In genomic region chr4:139011201-139011702, GRCm38 (mm10) we compare ENCODE assay signal across 31 mouse cellular contexts. TPM values are rescaled to one million over a fixed set of nuclear protein-coding genes. Genes with fewer than 3 reads are reported as not detected.
A peak's percentile ranks its signal among the peaks of the same experiment; 100 is the strongest.
DNase-seq lines count a peak whose midpoint lies in the region; ATAC-seq and TF ChIP-seq lines count a peak whose summit lies in the region.
"Had no signal": no experiment of that assay in that cellular context is flagged by ENCODE, and none has a peak within 500 bp of the region (broad histone marks: within the 10 kb centered on the region; RNA-seq: fewer than 3 reads in every experiment).

No protein-coding gene starts in this region.

- peaks cover 7% of the 10 kb centered on the region; the same call in 1 of the 2 replicates for H3K27me3 ChIP-seq in kidney, embryonic 15.5 days
- H3K27me3 ChIP-seq in kidney, embryonic 16.5 days (ENCODE audit: insufficient read depth, low read length) = no peaks in the 10 kb centered on the region
- no peaks in the 10 kb centered on the region; the same call in 1 of the 2 replicates for H3K27me3 ChIP-seq in midbrain, embryonic 11.5 days (ENCODE audit: control insufficient read depth, insufficient read depth, low read length)
- H3K27me3 ChIP-seq in midbrain, postnatal 0 days (ENCODE audit: insufficient read depth, low read length) = 0 out of 2 replicates have a peak, but pooled peaks cover 5% of the 10 kb centered on the region
- H3K27me3 ChIP-seq: embryonic facial prominence, embryonic 12.5 days; embryonic facial prominence, embryonic 15.5 days; Patski had no signal

- no peak for TF ChIP-seq CTCF in midbrain, postnatal 0 days (IDR thresholded peaks at IDR 0.05)

- H3K9me3 ChIP-seq in kidney, embryonic 15.5 days (replicated peaks) = no peaks in the 10 kb centered on the region; the same call in 1 of the 2 replicates
- no peaks in the 10 kb centered on the region for H3K9me3 ChIP-seq in kidney, embryonic 16.5 days (ENCODE audit: low read length)
- H3K9me3 ChIP-seq in midbrain, embryonic 11.5 days (ENCODE audit: control insufficient read depth, low read length) = no peaks in the 10 kb centered on the region; the same call in 1 of the 2 replicates
- H3K9me3 ChIP-seq in midbrain, postnatal 0 days (ENCODE audit: low read length) = no peaks in the 10 kb centered on the region
- H3K9me3 ChIP-seq: embryonic facial prominence, embryonic 15.5 days; heart, embryonic 10.5 days had no signal

- peak; percentile 59 for DNase-seq in midbrain, embryonic 11.5 days (ENCODE audit: low spot score, missing footprints)
- DNase-seq in midbrain, postnatal 0 days (ENCODE audit: low spot score) = no peak
- DNase-seq in urinary bladder, postnatal 25 days (ENCODE audit: low spot score) = peak; percentile 28
- no peak for DNase-seq in urinary bladder, adult 2 months (ENCODE audit: low spot score)
- DNase-seq in adrenal gland, postnatal 25 days = no peak
- DNase-seq in right cerebral cortex, postnatal 14 days = no peak
- DNase-seq: adrenal gland, postnatal 10 days; cerebellum, adult 11 months; cerebellum, adult 2 months; cerebellum, adult 9-11 months; cerebellum, postnatal 25 days; forebrain, postnatal 0 days; gastrocnemius, adult 2 months; gastrocnemius, postnatal 25 days; heart, adult 2 months; heart, postnatal 14 days; heart, postnatal 4 days had no signal

- peaks cover 22% of the 10 kb centered on the region for H3K4me1 ChIP-seq in kidney, embryonic 15.5 days
- peaks cover 12% of the 10 kb centered on the region for H3K4me1 ChIP-seq in kidney, embryonic 16.5 days (ENCODE audit: insufficient read depth, low read length)
- H3K4me1 ChIP-seq in midbrain, embryonic 11.5 days (ENCODE audit: control insufficient read depth, insufficient read depth, low read length) = no peaks in the 10 kb centered on the region
- H3K4me1 ChIP-seq in midbrain, postnatal 0 days (ENCODE audit: insufficient read depth, low read length) = no peaks in the 10 kb centered on the region
- H3K4me1 ChIP-seq: embryonic facial prominence, embryonic 12.5 days; embryonic facial prominence, embryonic 15.5 days; heart, embryonic 13.5 days had no signal

- no peak overlapping the region for H3K27ac ChIP-seq in kidney, embryonic 15.5 days
- H3K27ac ChIP-seq in kidney, embryonic 16.5 days (ENCODE audit: low read length) = no peak overlapping the region
- H3K27ac ChIP-seq in midbrain, embryonic 11.5 days (ENCODE audit: low read depth, low read length) = no peak overlapping the region
- H3K27ac ChIP-seq in midbrain, postnatal 0 days (ENCODE audit: low read depth, low read length) = no peak overlapping the region
- H3K27ac ChIP-seq: embryonic facial prominence, embryonic 12.5 days; embryonic facial prominence, embryonic 15.5 days; gastrocnemius, adult 2 months; heart, adult 2 months; heart, embryonic 10.5 days; heart, embryonic 13.5 days; hindbrain, embryonic 14.5 days had no signal

- H3K4me3 ChIP-seq in kidney, embryonic 15.5 days (replicated peaks) = no peak overlapping the region
- H3K4me3 ChIP-seq in kidney, embryonic 16.5 days (ENCODE audit: low read length) = no peak overlapping the region
- H3K4me3 ChIP-seq in midbrain, embryonic 11.5 days (ENCODE audit: low read depth, low read length) = no peak overlapping the region
- no peak overlapping the region for H3K4me3 ChIP-seq in midbrain, postnatal 0 days (ENCODE audit: low read depth, low read length)
- H3K4me3 ChIP-seq: embryonic facial prominence, embryonic 12.5 days; embryonic facial prominence, embryonic 15.5 days; gastrocnemius, adult 2 months; heart, adult 2 months; heart, embryonic 10.5 days; heart, embryonic 13.5 days had no signal

- ATAC-seq in kidney, embryonic 15.5 days (replicated peaks; ENCODE audit: low FRiP score) = 0 out of 2 replicates have a peak, but pooled peaks have one; percentile 34
- ATAC-seq in kidney, embryonic 16.5 days (ENCODE audit: low FRiP score, low TSS enrichment) = no peak
- no peak for ATAC-seq in midbrain, embryonic 11.5 days (ENCODE audit: low FRiP score)
- ATAC-seq in midbrain, postnatal 0 days (ENCODE audit: low FRiP score) = no peak
- ATAC-seq: forebrain, embryonic 14.5 days; forebrain, postnatal 0 days; Patski had no signal

- no peak overlapping the region for H3K9ac ChIP-seq in kidney, embryonic 15.5 days
- H3K9ac ChIP-seq in kidney, embryonic 16.5 days (replicated peaks; ENCODE audit: low read length) = no peak overlapping the region
- no peak overlapping the region for H3K9ac ChIP-seq in midbrain, embryonic 11.5 days (ENCODE audit: low read length)
- H3K9ac ChIP-seq in midbrain, postnatal 0 days (replicated peaks; ENCODE audit: low read length, poor library complexity, severe bottlenecking) = no peak overlapping the region
- H3K9ac ChIP-seq: embryonic facial prominence, embryonic 12.5 days; embryonic facial prominence, embryonic 15.5 days; forebrain, postnatal 0 days; heart, embryonic 13.5 days; hindbrain, embryonic 14.5 days had no signal

- no peak overlapping the region for H3K4me2 ChIP-seq in kidney, embryonic 15.5 days
- no peak overlapping the region for H3K4me2 ChIP-seq in kidney, embryonic 16.5 days (replicated peaks; ENCODE audit: low read depth, low read length)
- H3K4me2 ChIP-seq in midbrain, embryonic 11.5 days = no peak overlapping the region
- no peak overlapping the region for H3K4me2 ChIP-seq in midbrain, postnatal 0 days (ENCODE audit: low read depth, low read length, poor library complexity, severe bottlenecking)
- H3K4me2 ChIP-seq: embryonic facial prominence, embryonic 12.5 days; embryonic facial prominence, embryonic 15.5 days; heart, embryonic 13.5 days; hindbrain, embryonic 14.5 days had no signal

- no peaks in the 10 kb centered on the region for H3K36me3 ChIP-seq in kidney, embryonic 15.5 days
- H3K36me3 ChIP-seq in kidney, embryonic 16.5 days (ENCODE audit: insufficient read depth, low read length) = no peaks in the 10 kb centered on the region
- H3K36me3 ChIP-seq in midbrain, embryonic 11.5 days (ENCODE audit: control insufficient read depth, insufficient read depth, low read length) = no peaks in the 10 kb centered on the region
- no peaks in the 10 kb centered on the region for H3K36me3 ChIP-seq in midbrain, postnatal 0 days (ENCODE audit: insufficient read depth, low read length)
- H3K36me3 ChIP-seq: embryonic facial prominence, embryonic 12.5 days; embryonic facial prominence, embryonic 15.5 days; heart, embryonic 10.5 days had no signal

- 75% methylated on average over 13 of the region's 13 CpGs for WGBS in kidney, embryonic 15.5 days
- WGBS in kidney, embryonic 16.5 days = 75% methylated on average over 13 of the region's 13 CpGs
- 97% methylated on average over 13 of the region's 13 CpGs for WGBS in midbrain, embryonic 11.5 days
- WGBS in midbrain, postnatal 0 days = 96% methylated on average over 13 of the region's 13 CpGs

RNA-seq across cellular contexts. Expression of gene Tmco4, which starts 38.6 kb away (rescaled TPM):
- 5.6 and 6.1 TPM in 2 replicates for polyA plus RNA-seq in kidney, embryonic 15.5 days (2015; fragmentation: Nextera tagmentation; extraction: Ambion mirVana)
- polyA plus RNA-seq in kidney, embryonic 16.5 days (2015; fragmentation: Nextera tagmentation; extraction: Ambion mirVana) = 8.8 and 8.9 TPM in 2 replicates
- polyA plus RNA-seq in midbrain, embryonic 11.5 days (2014; fragmentation: Nextera tagmentation; extraction: Ambion mirVana) = 0.46 and 0.90 TPM in 2 replicates
- 1.9 and 2.9 TPM in 2 replicates for total RNA-seq in midbrain, postnatal 0 days (2014; rRNA removed)
- polyA plus RNA-seq in midbrain, postnatal 0 days (2015; fragmentation: Nextera tagmentation; extraction: Ambion mirVana) = 1.1 and 1.3 TPM in 2 replicates
- polyA plus RNA-seq in urinary bladder, adult 2 months (2012; rRNA removed) = 28.8 and 31.0 TPM in 2 replicates
- 16.0 and 16.7 TPM in 2 replicates for total RNA-seq in adrenal gland, postnatal 25 days (2021)

RNA-seq across cellular contexts. Expression of gene Rnf186, which starts 44.3 kb away (rescaled TPM):
- 6.3 and 8.2 TPM in 2 replicates for polyA plus RNA-seq in kidney, embryonic 15.5 days (2015; fragmentation: Nextera tagmentation; extraction: Ambion mirVana)
- 9.8 and 11.0 TPM in 2 replicates for polyA plus RNA-seq in kidney, embryonic 16.5 days (2015; fragmentation: Nextera tagmentation; extraction: Ambion mirVana)
- not detected in 2 replicates for polyA plus RNA-seq in midbrain, embryonic 11.5 days (2014; fragmentation: Nextera tagmentation; extraction: Ambion mirVana)
- total RNA-seq in midbrain, postnatal 0 days (2014; rRNA removed) = not detected in 2 replicates
- polyA plus RNA-seq in midbrain, postnatal 0 days (2015; fragmentation: Nextera tagmentation; extraction: Ambion mirVana) = not detected in 2 replicates
- polyA plus RNA-seq in urinary bladder, adult 2 months (2012; rRNA removed) = 0.43 and 0.61 TPM in 2 replicates
- total RNA-seq in adrenal gland, postnatal 25 days (2021) = not detected in 2 replicates
- total RNA-seq: adrenal gland, adult 18-20 months; adrenal gland, postnatal 10 days; common myeloid progenitor, adult 5-6 weeks; forebrain, postnatal 0 days; gastrocnemius, adult 2 months; gastrocnemius, postnatal 25 days; heart, adult 2 months; heart, postnatal 4 days had no signal
- polyA plus RNA-seq: cerebellum, adult 2 months; embryonic facial prominence, embryonic 12.5 days; forebrain, embryonic 11.5 days; forebrain, embryonic 14.5 days; forebrain, postnatal 0 days; frontal cortex, adult 2 months; heart, embryonic 13.5 days; hindbrain, embryonic 11.5 days; hindbrain, embryonic 14.5 days; Patski had no signal

Comparison
In these comparisons a context has a peak if more than half of its experiments do, and no peak if none do; other contexts are left out.
1. DNase-seq: peak in midbrain, embryonic 11.5 days (single experiment) and urinary bladder, postnatal 25 days (single experiment); none in midbrain, postnatal 0 days (single experiment), urinary bladder, adult 2 months (single experiment), adrenal gland, postnatal 25 days (single experiment) and right cerebral cortex, postnatal 14 days (single experiment).